14 mouse cellular contexts compared by ENCODE assay signal in the genomic region with DNA sequence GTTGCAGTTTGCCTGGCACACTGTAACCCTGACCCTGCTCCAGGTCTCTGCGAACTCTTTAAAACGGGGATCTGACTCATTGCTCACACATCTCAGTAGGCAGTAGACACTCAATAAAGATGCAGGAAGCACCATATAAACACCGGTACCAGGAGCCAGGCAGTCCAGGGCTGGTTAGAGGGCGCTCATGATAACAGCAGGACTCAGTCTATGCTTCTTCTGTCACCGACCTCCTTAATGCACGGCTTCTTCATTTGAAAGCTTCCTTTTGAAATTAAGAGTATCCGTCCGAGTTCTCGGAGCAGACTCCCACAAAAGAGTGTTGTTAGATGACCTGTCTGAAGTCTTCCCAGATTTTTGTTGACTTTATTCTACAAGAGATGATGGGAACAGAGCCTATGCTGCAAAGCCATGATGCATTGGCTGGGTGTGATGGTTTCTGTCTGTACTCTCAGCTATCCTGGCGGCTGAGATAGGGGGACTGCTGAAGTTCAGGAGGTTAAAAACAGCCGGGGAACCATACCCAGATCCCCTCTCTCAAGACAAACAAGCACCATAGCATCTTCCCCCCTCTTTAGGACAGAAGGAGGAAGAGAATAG.
"Had no signal": no experiment of that assay in that cellular context is flagged by ENCODE, and none has a peak within 500 bp of the region (broad histone marks: within the 10 kb centered on the region; RNA-seq: fewer than 3 reads in every experiment).

No protein-coding gene starts in this region.

- DNase-seq: kidney, adult 2 months; kidney, postnatal 14 days; left cerebral cortex, postnatal 4 days; lung, postnatal 36 days; midbrain, embryonic 14.5 days; right cerebral cortex, adult 18-20 months; right cerebral cortex, postnatal 25 days; thymus, postnatal 4 days had no signal

- H3K27ac ChIP-seq: kidney, embryonic 15.5 days; limb, embryonic 13.5 days; liver, embryonic 14.5 days; midbrain, embryonic 10.5 days; neural tube, embryonic 15.5 days had no signal

- H3K36me3 ChIP-seq: kidney, embryonic 15.5 days; limb, embryonic 13.5 days; midbrain, embryonic 10.5 days; neural tube, embryonic 15.5 days had no signal

- H3K4me3 ChIP-seq: kidney, embryonic 15.5 days; limb, embryonic 13.5 days; midbrain, embryonic 10.5 days; myocyte; neural tube, embryonic 15.5 days had no signal

- H3K4me2 ChIP-seq: kidney, embryonic 15.5 days; limb, embryonic 13.5 days; neural tube, embryonic 15.5 days had no signal

- H3K9ac ChIP-seq: kidney, embryonic 15.5 days; limb, embryonic 13.5 days; liver, embryonic 14.5 days; neural tube, embryonic 15.5 days had no signal

- H3K4me1 ChIP-seq: neural tube, embryonic 15.5 days had no signal

- H3K27me3 ChIP-seq: kidney, embryonic 15.5 days; limb, embryonic 13.5 days; neural tube, embryonic 15.5 days had no signal

- H3K9me3 ChIP-seq: kidney, embryonic 15.5 days; limb, embryonic 13.5 days; midbrain, embryonic 10.5 days; neural tube, embryonic 15.5 days had no signal
